Mouse (Mus musculus) intestine, embryonic 15.5 days (tissue): Measurements from ENCODE around the gene Tomt. TPM values are rescaled to one million over a fixed set of nuclear protein-coding genes. Genes with fewer than 3 reads are reported as not detected.
"Not testable (repeated sequence)": the region's sequence is repeated elsewhere in the genome, so short reads cannot be mapped to it uniquely, and the experiment has no call there.

Source experiments
- ATAC-seq: fragments of 200-750 bp; cut with Nextera tagmentation; 2 replicates; pipeline ENCODE4 v1.8.0; 2017; ENCODE audit warnings: moderate TSS enrichment, moderate library complexity
- H3K27ac ChIP-seq: fragments of 300-500 bp; sonication (generic); 2 replicates; pipeline ENCODE4 v1.5.1; 2015; ENCODE audit warnings: mild to moderate bottlenecking, inconsistent platforms
- H3K27me3 ChIP-seq: fragments of 300-500 bp; sonication (generic); replicated peaks from 2 replicates; pipeline ENCODE4 v1.6.1; 2015; ENCODE audit warnings: inconsistent platforms
- H3K36me3 ChIP-seq: fragments of 300-500 bp; sonication (generic); 2 replicates; pipeline ENCODE4 v1.6.1; 2015; ENCODE audit warnings: inconsistent platforms
- H3K4me1 ChIP-seq: fragments of 300-500 bp; sonication (generic); replicated peaks from 2 replicates; pipeline ENCODE4 v1.6.1; 2015; ENCODE audit warnings: inconsistent platforms
- H3K4me2 ChIP-seq: fragments of 300-500 bp; sonication (generic); replicated peaks from 2 replicates; pipeline ENCODE4 v1.6.1; 2015; ENCODE audit warnings: mild to moderate bottlenecking, inconsistent platforms
- H3K4me3 ChIP-seq: fragments of 300-500 bp; sonication (generic); replicated peaks from 2 replicates; pipeline ENCODE4 v1.5.1; 2015; ENCODE audit warnings: inconsistent platforms
- H3K9ac ChIP-seq: fragments of 300-500 bp; sonication (generic); 2 replicates; pipeline ENCODE4 v1.6.1; 2015; ENCODE audit warnings: inconsistent platforms
- H3K9me3 ChIP-seq: fragments of 300-500 bp; sonication (generic); 2 replicates; pipeline ENCODE4 v1.6.1; 2016; ENCODE audit warnings: inconsistent platforms
- WGBS: fragments of 180-500 bp; shearing (Covaris S2); methylation state at CpG from one replicate; pipeline ENCODE4 v1.1.7; 2015; 5-methylcytosine and 5-hydroxymethylcytosine counted together
- polyA plus RNA-seq: library from polyadenylated mRNA; unstranded; fragments of >200 nt; fragmentation: Nextera tagmentation; extraction: Ambion mirVana; gene quantifications from 2 replicates; pipeline ENCODE4 v1.2.1, GENCODE M21; 2015

Tomt gene
- polyA plus RNA-seq, 1 experiment from 2014 or later, result 0.29 TPM

- WGBS, result 2% methylated on average over 15 of the region's 15 CpGs
- H3K9ac ChIP-seq, result peak overlapping the region; percentile 89
- no peaks in the 10 kb centered on the region for H3K36me3 ChIP-seq
- H3K27me3 ChIP-seq, result no peaks in the 10 kb centered on the region
- peak; percentile 42 for ATAC-seq
- H3K9me3 ChIP-seq, result no peaks in the 10 kb centered on the region
- H3K27ac ChIP-seq, result peak overlapping the region; percentile 79
- peak overlapping the region; percentile 68 for H3K4me2 ChIP-seq
- peaks cover 7% of the 10 kb centered on the region for H3K4me1 ChIP-seq
- H3K4me3 ChIP-seq, result peak overlapping the region; percentile 86
Measured at GRCm38 (mm10) chr7:101933300-101933699, 27.1 kb upstream of the Tomt start.

- no peak overlapping the region; the same call in 1 of the 2 replicates for H3K4me3 ChIP-seq
- peaks cover 7% of the 10 kb centered on the region for H3K4me1 ChIP-seq
- no peaks in the 10 kb centered on the region for H3K27me3 ChIP-seq
- no peak overlapping the region for H3K9ac ChIP-seq
- no peaks in the 10 kb centered on the region for H3K9me3 ChIP-seq
- no peaks in the 10 kb centered on the region for H3K36me3 ChIP-seq
- WGBS, result 63% methylated on average over 1 of the region's 1 CpGs
- H3K27ac ChIP-seq, result no peak overlapping the region
- ATAC-seq, result no peak
- peak overlapping the region; percentile 68 for H3K4me2 ChIP-seq
Measured at GRCm38 (mm10) chr7:101932551-101932950, 26.4 kb upstream of the Tomt start.

GRCm38 (mm10) chr7:101928093-101928492 is 21.9 kb upstream of the Tomt start:
- Histone ChIP-seq H3K27ac (no peak overlapping the region), H3K27me3 (no peaks in the 10 kb centered on the region), H3K4me1 (no peaks in the 10 kb centered on the region), H3K4me2 (no peak overlapping the region), H3K9ac (no peak overlapping the region), H3K9me3 (no peaks in the 10 kb centered on the region), H3K36me3 (no peaks in the 10 kb centered on the region), H3K4me3 (no peak overlapping the region)
- 82% methylated on average over 3 of the region's 3 CpGs for WGBS
- no peak for ATAC-seq

- H3K4me1 ChIP-seq, H3K4me2 ChIP-seq, H3K27me3 ChIP-seq, H3K27ac ChIP-seq, H3K9me3 ChIP-seq, H3K36me3 ChIP-seq, H3K4me3 ChIP-seq, H3K9ac ChIP-seq, ATAC-seq: not testable (repeated sequence)
Measured at GRCm38 (mm10) chr7:101925892-101926291, 19.7 kb upstream of the Tomt start.

GRCm38 (mm10) chr7:101918071-101918470 is 11.9 kb upstream of the Tomt start:
- peaks cover 9% of the 10 kb centered on the region; the same call in 1 of the 2 replicates for H3K36me3 ChIP-seq

GRCm38 (mm10) chr7:101911982-101912381 is 5.8 kb upstream of the Tomt start:
- Histone ChIP-seq H3K4me1 (peaks cover 6% of the 10 kb centered on the region), H3K9me3 (no peaks in the 10 kb centered on the region), H3K4me3 (no peak overlapping the region), H3K4me2 (no peak overlapping the region), H3K36me3 (peaks cover 31% of the 10 kb centered on the region), H3K27ac (no peak overlapping the region), H3K9ac (no peak overlapping the region), H3K27me3 (no peaks in the 10 kb centered on the region)
- no peak for ATAC-seq
- 67% methylated on average over 3 of the region's 3 CpGs for WGBS

More at GRCm38 (mm10) chr7:101918071-101918470, 11.9 kb upstream of the Tomt start:
- Histone ChIP-seq H3K9me3 (no peaks in the 10 kb centered on the region), H3K27ac (no peak overlapping the region), H3K4me2 (no peak overlapping the region), H3K4me1 (no peaks in the 10 kb centered on the region), H3K9ac (no peak overlapping the region), H3K4me3 (no peak overlapping the region), H3K27me3 (no peaks in the 10 kb centered on the region)
- 14% methylated on average over 1 of the region's 1 CpGs for WGBS
- ATAC-seq, result peak; percentile 68; the same call in 1 of the 2 replicates

- WGBS, result 87% methylated on average over 4 of the region's 4 CpGs
- Histone ChIP-seq H3K4me3 (no peak overlapping the region), H3K27ac (no peak overlapping the region), H3K4me1 (peaks cover 10% of the 10 kb centered on the region), H3K36me3 (peaks cover 31% of the 10 kb centered on the region), H3K27me3 (no peaks in the 10 kb centered on the region), H3K4me2 (no peak overlapping the region), H3K9ac (no peak overlapping the region), H3K9me3 (no peaks in the 10 kb centered on the region)
- ATAC-seq, result no peak
Measured at GRCm38 (mm10) chr7:101910138-101910537, 4.0 kb upstream of the Tomt start.

GRCm38 (mm10) chr7:101908367-101908766 is 2.2 kb upstream of the Tomt start:
- Histone ChIP-seq H3K4me3 (no peak overlapping the region), H3K27me3 (no peaks in the 10 kb centered on the region), H3K4me1 (peaks cover 10% of the 10 kb centered on the region), H3K36me3 (peaks cover 25% of the 10 kb centered on the region), H3K27ac (peak overlapping the region; percentile 40; the same call in 1 of the 2 replicates), H3K4me2 (peak overlapping the region; percentile 22; the same call in 1 of the 2 replicates), H3K9me3 (no peaks in the 10 kb centered on the region), H3K9ac (no peak overlapping the region)
- no peak for ATAC-seq
- 64% methylated on average over 4 of the region's 4 CpGs for WGBS

GRCm38 (mm10) chr7:101906696-101907095 is 537 bp upstream of the Tomt start:
- H3K4me2 ChIP-seq, result peak overlapping the region; percentile 62
- ATAC-seq, result no peak
- peak overlapping the region; percentile 81 for H3K4me3 ChIP-seq
- H3K27me3 ChIP-seq, result no peaks in the 10 kb centered on the region
- no peaks in the 10 kb centered on the region for H3K9me3 ChIP-seq
- peaks cover 10% of the 10 kb centered on the region for H3K4me1 ChIP-seq
- peak overlapping the region; percentile 95 for H3K9ac ChIP-seq
- peaks cover 9% of the 10 kb centered on the region; the same call in 1 of the 2 replicates for H3K36me3 ChIP-seq
- WGBS, result 58% methylated on average over 8 of the region's 8 CpGs
- peak overlapping the region; percentile 96; the same call in 1 of the 2 replicates for H3K27ac ChIP-seq

GRCm38 (mm10) chr7:101905561-101906286 is 435 bp downstream of the Tomt start, which contains the start of gene Lamtor1:
Gene Lamtor1, plus strand, starts transcription at chr7:101905904.
- Histone ChIP-seq H3K27ac (peak within 1 kb of the TSS; percentile 96), H3K27me3 (no peaks in the 10 kb centered on the region), H3K4me2 (peak within 1 kb of the TSS; percentile 69), H3K36me3 (peaks cover 5% of the 10 kb centered on the region; the same call in 1 of the 2 replicates), H3K9ac (peak within 1 kb of the TSS; percentile 95), H3K4me3 (peak within 1 kb of the TSS; percentile 81), H3K4me1 (peaks cover 10% of the 10 kb centered on the region), H3K9me3 (no peaks in the 10 kb centered on the region)
- peak; percentile 99 for ATAC-seq
- WGBS, result under 1% methylated on average over 61 of the region's 61 CpGs

- no peak overlapping the region for H3K4me3 ChIP-seq
- no peaks in the 10 kb centered on the region for H3K36me3 ChIP-seq
- H3K27ac ChIP-seq, result no peak overlapping the region
- no peak for ATAC-seq
- H3K9me3 ChIP-seq, result no peaks in the 10 kb centered on the region
- H3K9ac ChIP-seq, result no peak overlapping the region
- no peaks in the 10 kb centered on the region for H3K27me3 ChIP-seq
- H3K4me1 ChIP-seq, result peaks cover 5% of the 10 kb centered on the region
- no peak overlapping the region for H3K4me2 ChIP-seq
Measured at GRCm38 (mm10) chr7:101902846-101903245, 3.3 kb downstream of the Tomt start.

- Histone ChIP-seq H3K4me1 (peaks cover 4% of the 10 kb centered on the region), H3K4me3 (no peak overlapping the region), H3K9me3 (no peaks in the 10 kb centered on the region), H3K27ac (no peak overlapping the region), H3K36me3 (no peaks in the 10 kb centered on the region), H3K4me2 (no peak overlapping the region), H3K27me3 (no peaks in the 10 kb centered on the region), H3K9ac (no peak overlapping the region)
- WGBS, result 91% methylated on average over 10 of the region's 10 CpGs
- ATAC-seq, result no peak
Measured at GRCm38 (mm10) chr7:101901969-101902368, 4.2 kb downstream of the Tomt start.
